Mouse (Mus musculus) spleen, postnatal 4 days (tissue): ENCODE results near the gene Cbx7.
"Not testable (repeated sequence)": the region's sequence is repeated elsewhere in the genome, so short reads cannot be mapped to it uniquely, and the experiment has no call there.

Experiments used
- DNase-seq, 2 experiments: peaks; one replicate each; pipeline ENCODE4 v3.0.0; 2022; ENCODE audit warnings: low spot score in 2 of 2

Gene Cbx7

GRCm38 (mm10) chr15:79950250-79951025 lies 20.5 kb downstream of the Cbx7 start:
- DNase-seq: peak; percentile 48 to 81

GRCm38 (mm10) chr15:79947681-79948080 lies 23.2 kb downstream of the Cbx7 start:
- no peak for DNase-seq

GRCm38 (mm10) chr15:79946790-79947189 lies 24.1 kb downstream of the Cbx7 start:
- no peak for DNase-seq

- peak; percentile 84 to 96 for DNase-seq
Measured at GRCm38 (mm10) chr15:79946022-79946421, 24.9 kb downstream of the Cbx7 start.

- no peak for DNase-seq
Measured at GRCm38 (mm10) chr15:79944948-79945347, 26.0 kb downstream of the Cbx7 start.

- DNase-seq: no peak
Measured at GRCm38 (mm10) chr15:79943584-79943983, 27.3 kb downstream of the Cbx7 start.

GRCm38 (mm10) chr15:79942541-79942940 lies 28.4 kb downstream of the Cbx7 start:
- no peak for DNase-seq

GRCm38 (mm10) chr15:79940932-79941331 lies 30.0 kb downstream of the Cbx7 start:
- DNase-seq: peak in 1 of 2 experiments; percentile 78

- no peak for DNase-seq
Measured at GRCm38 (mm10) chr15:79939913-79940312, 31.0 kb downstream of the Cbx7 start.

GRCm38 (mm10) chr15:79939501-79939900 lies 31.4 kb downstream of the Cbx7 start:
- DNase-seq: not testable (repeated sequence)

GRCm38 (mm10) chr15:79939020-79939419 lies 31.9 kb downstream of the Cbx7 start:
- no peak for DNase-seq

GRCm38 (mm10) chr15:79936374-79936751 lies 34.6 kb downstream of the Cbx7 start:
- DNase-seq: no peak

- no peak for DNase-seq
Measured at GRCm38 (mm10) chr15:79935654-79936373, 35.1 kb downstream of the Cbx7 start.

GRCm38 (mm10) chr15:79934776-79935175 lies 36.1 kb downstream of the Cbx7 start:
- no peak for DNase-seq

- no peak for DNase-seq
Measured at GRCm38 (mm10) chr15:79933670-79934514, 37.0 kb downstream of the Cbx7 start.

GRCm38 (mm10) chr15:79933052-79933669 lies 37.8 kb downstream of the Cbx7 start:
- DNase-seq: no peak

- peak; percentile 91 to 95 for DNase-seq
Measured at GRCm38 (mm10) chr15:79932323-79932987, 38.5 kb downstream of the Cbx7 start.

- no peak for DNase-seq
Measured at GRCm38 (mm10) chr15:79931496-79932141, 39.3 kb downstream of the Cbx7 start.

- DNase-seq: no peak
Measured at GRCm38 (mm10) chr15:79929734-79930133, 41.2 kb downstream of the Cbx7 start.

- no peak for DNase-seq
Measured at GRCm38 (mm10) chr15:79928736-79929135, 42.2 kb downstream of the Cbx7 start.

GRCm38 (mm10) chr15:79928316-79928715 lies 42.6 kb downstream of the Cbx7 start:
- no peak for DNase-seq
